Comparison of ENCODE assay signal across 15 mouse cellular contexts in genomic region chr13:46695296-46695908, GRCm38 (mm10). TPM values are rescaled to one million over a fixed set of nuclear protein-coding genes. Genes with fewer than 3 reads are reported as not detected.
DNase-seq lines count a peak whose midpoint lies in the region; ATAC-seq and TF ChIP-seq lines count a peak whose summit lies in the region.
"Had no signal": no experiment of that assay in that cellular context is flagged by ENCODE, and none has a peak within 500 bp of the region (broad histone marks: within the 10 kb centered on the region; RNA-seq: fewer than 3 reads in every experiment).

No protein-coding gene starts in this region.

- H3K4me3 ChIP-seq in ES-E14 (ENCODE audit: insufficient read depth in 1 of 2, low read depth in 1 of 2, low read length in 2 of 2, poor library complexity in 1 of 2, severe bottlenecking in 1 of 2), result no peak overlapping the region
- H3K4me3 ChIP-seq in intestine, embryonic 15.5 days (replicated peaks), result no peak overlapping the region
- H3K4me3 ChIP-seq: embryonic facial prominence, embryonic 13.5 days; heart, embryonic 15.5 days; hindbrain, embryonic 13.5 days; limb, embryonic 12.5 days had no signal

- no peak overlapping the region; the same call in 1 of the 2 replicates for H3K27ac ChIP-seq in ES-E14 (ENCODE audit: insufficient read depth, low read depth, low read length, poor library complexity, severe bottlenecking)
- no peak overlapping the region for H3K27ac ChIP-seq in intestine, embryonic 15.5 days
- H3K27ac ChIP-seq: embryonic facial prominence, embryonic 13.5 days; heart, embryonic 15.5 days; hindbrain, embryonic 13.5 days; kidney, postnatal 0 days; limb, embryonic 12.5 days had no signal

- H3K9me3 ChIP-seq in ES-E14 (ENCODE audit: control insufficient read depth, insufficient read depth, low read depth, low read length), result no peaks in the 10 kb centered on the region
- H3K9me3 ChIP-seq in intestine, embryonic 15.5 days, result no peaks in the 10 kb centered on the region
- H3K9me3 ChIP-seq: embryonic facial prominence, embryonic 13.5 days; heart, embryonic 15.5 days; hindbrain, embryonic 13.5 days; limb, embryonic 12.5 days had no signal

- in situ Hi-C loops in ES-E14 (cut with MboI; ENCODE audit: low sequenced_read_pairs in 2 of 2, unreplicated experiment in 2 of 2), result no loop called here

- peak; percentile 76; the same call in 1 of the 2 replicates for ATAC-seq in intestine, embryonic 15.5 days

- H3K27me3 ChIP-seq in intestine, embryonic 15.5 days (replicated peaks), result no peaks in the 10 kb centered on the region
- H3K27me3 ChIP-seq: embryonic facial prominence, embryonic 13.5 days; heart, embryonic 15.5 days; hindbrain, embryonic 13.5 days; limb, embryonic 12.5 days had no signal

- no peak overlapping the region for H3K9ac ChIP-seq in ES-E14 (ENCODE audit: insufficient read depth, low read depth, low read length, poor library complexity, severe bottlenecking)
- H3K9ac ChIP-seq in intestine, embryonic 15.5 days, result no peak overlapping the region
- H3K9ac ChIP-seq: embryonic facial prominence, embryonic 13.5 days; heart, embryonic 15.5 days; hindbrain, embryonic 13.5 days; limb, embryonic 12.5 days had no signal

- H3K4me1 ChIP-seq in ES-E14 (ENCODE audit: control insufficient read depth in 2 of 2, insufficient read depth in 2 of 2, low read length in 2 of 2, poor library complexity in 1 of 2), result peaks cover 0 to 23% of the 10 kb centered on the region in 2 experiments; a peak in 2 of 4 replicates
- no peaks in the 10 kb centered on the region for H3K4me1 ChIP-seq in intestine, embryonic 15.5 days (replicated peaks)
- H3K4me1 ChIP-seq: embryonic facial prominence, embryonic 13.5 days; hindbrain, embryonic 13.5 days; limb, embryonic 12.5 days had no signal

- peak; percentile 23 for DNase-seq in kidney, adult 18-20 months
- no peak for DNase-seq in kidney, postnatal 10 days
- no peak for DNase-seq in ES-E14 (ENCODE audit: low read depth, low spot score)
- peak; percentile 21 for DNase-seq in lung, postnatal 10 days
- DNase-seq in adrenal gland, adult 2 months, result no peak
- no peak for DNase-seq in neural tube, embryonic 10.5 days (ENCODE audit: extremely low spot score, low spot score)
- DNase-seq in retina, embryonic 14.5 days (ENCODE audit: low spot score), result no peak
- DNase-seq: cerebellum, adult 11-12 months; thymus, adult 2 months had no signal

- H3K36me3 ChIP-seq in ES-E14 (ENCODE audit: control insufficient read depth, insufficient read depth, low read length, poor library complexity, severe bottlenecking), result peaks cover 6% of the 10 kb centered on the region
- H3K36me3 ChIP-seq in intestine, embryonic 15.5 days, result 0 out of 2 replicates have a peak, but pooled peaks cover 2% of the 10 kb centered on the region

- WGBS in intestine, embryonic 15.5 days, result 85% methylated on average over 1 of the region's 1 CpGs

- H3K4me2 ChIP-seq in intestine, embryonic 15.5 days (replicated peaks), result no peak overlapping the region
- H3K4me2 ChIP-seq: embryonic facial prominence, embryonic 13.5 days; heart, embryonic 15.5 days; hindbrain, embryonic 13.5 days; limb, embryonic 12.5 days had no signal

TF ChIP-seq in ES-E14, 5 proteins besides CTCF, POLR2A, EP300 and RAD21:
- no peak for TF ChIP-seq CHD2 (IDR thresholded peaks at IDR 0.05; ENCODE audit: low read depth, low read length)
- TF ChIP-seq ZNF384 (IDR thresholded peaks at IDR 0.05; ENCODE audit: low read depth, low read length), result peak; percentile 73

RNA-seq across cellular contexts. Expression of gene Fam8a1, which starts 26.1 kb away (rescaled TPM):
- 28.2 and 32.0 TPM in 2 replicates for total RNA-seq in ES-E14 (2012; rRNA removed)
- polyA plus RNA-seq in intestine, embryonic 15.5 days (2015; fragmentation: Nextera tagmentation; extraction: Ambion mirVana), result 9.4 and 9.9 TPM in 2 replicates
- 10 to 100 TPM; 43.4 to 54.9 TPM for total RNA-seq in adrenal gland, adult 2 months (2021)
- 31.0 and 38.5 TPM in 2 replicates for polyA plus RNA-seq in adrenal gland, adult 2 months (2012; rRNA removed)

RNA-seq across cellular contexts. Expression of gene Nup153, which starts 32.3 kb away (rescaled TPM):
- 125 and 129 TPM in 2 replicates for total RNA-seq in ES-E14 (2012; rRNA removed)
- polyA plus RNA-seq in intestine, embryonic 15.5 days (2015; fragmentation: Nextera tagmentation; extraction: Ambion mirVana), result 20.3 and 21.4 TPM in 2 replicates
- 10 to 100 TPM; 49.9 to 89.2 TPM for total RNA-seq in adrenal gland, adult 2 months (2021)
- polyA plus RNA-seq in adrenal gland, adult 2 months (2012; rRNA removed), result 25.4 and 29.5 TPM in 2 replicates

Comparison
In these comparisons a context has a peak if more than half of its experiments do, and no peak if none do; other contexts are left out.
1. DNase-seq: peak in kidney, adult 18-20 months (single experiment) and lung, postnatal 10 days (single experiment); none in kidney, postnatal 10 days (single experiment), ES-E14 (single experiment), adrenal gland, adult 2 months (single experiment), neural tube, embryonic 10.5 days (single experiment) and retina, embryonic 14.5 days (single experiment).